Mouse (Mus musculus): ENCODE results near the gene Cwc22.

- TF ChIP-seq CTCF (IDR thresholded peaks at IDR 0.05) = no peak
- TF ChIP-seq POLR2A (IDR thresholded peaks at IDR 0.05; ENCODE audit: insufficient read depth, low read depth, low read length) = no peak
Observed at GRCm38 (mm10) chr2:77974366-77974765, 28.2 kb upstream of the Cwc22 start.

Data from heart, adult 2 months (tissue).